Mouse (Mus musculus) frontal cortex, adult 2 months (tissue): Measurements from ENCODE around the gene Upf3a. TPM values are rescaled to one million over a fixed set of nuclear protein-coding genes. Genes with fewer than 3 reads are reported as not detected.
"Not testable (repeated sequence)": the region's sequence is repeated elsewhere in the genome, so short reads cannot be mapped to it uniquely, and the experiment has no call there.

Source experiments
- DNase-seq, 2 experiments: peaks; one replicate each; pipeline ENCODE4 v3.0.0; 2022; ENCODE audit warnings: low spot score in 1 of 2; ENCODE audit errors: extremely low spot score in 1 of 2
- polyA plus RNA-seq: library from polyadenylated mRNA; depleted of rRNA; stranded (reverse); fragments of >200 nt; gene quantifications from 2 replicates; pipeline ENCODE4 v1.2.3, GENCODE M21; 2012; rRNA removed

Upf3a gene
- polyA plus RNA-seq, 1 experiment = 44.1 TPM

- DNase-seq = not testable (repeated sequence)
Measured at GRCm38 (mm10) chr8:13843286-13843685, 57.9 kb downstream of the Upf3a start.

Other genes starting within 250 kb of the Upf3a start
- 0.14 TPM in 1 of 2 replicates, not detected in the other for gene 1700029H14Rik, start 223.2 kb upstream of the Upf3a start, polyA plus RNA-seq
- gene Rasa3, start 108.0 kb upstream of the Upf3a start, polyA plus RNA-seq = 86.7 and 95.6 TPM in 2 replicates
- 2.5 and 2.7 TPM in 2 replicates for gene Cfap97d2, start 79.7 kb upstream of the Upf3a start, polyA plus RNA-seq
- 61.4 and 61.6 TPM in 2 replicates for gene Cdc16, start 27.9 kb upstream of the Upf3a start, polyA plus RNA-seq
- not detected in 2 replicates for gene AF366264, start 52.8 kb downstream of the Upf3a start, polyA plus RNA-seq
- 20.9 and 22.5 TPM in 2 replicates for gene Champ1, start 84.0 kb downstream of the Upf3a start, polyA plus RNA-seq
- 52.7 and 59.0 TPM in 2 replicates for gene Coprs, start 104.7 kb downstream of the Upf3a start, polyA plus RNA-seq